In genomic region chr11:118133752-118134169, GRCm38 (mm10) we compare ENCODE assay signal across 9 mouse cellular contexts. TPM values are rescaled to one million over a fixed set of nuclear protein-coding genes. Genes with fewer than 3 reads are reported as not detected.
DNase-seq lines count a peak whose midpoint lies in the region; ATAC-seq and TF ChIP-seq lines count a peak whose summit lies in the region.
"Had no signal": no experiment of that assay in that cellular context is flagged by ENCODE, and none has a peak within 500 bp of the region (broad histone marks: within the 10 kb centered on the region; RNA-seq: fewer than 3 reads in every experiment).

No protein-coding gene starts in this region.

- 28% methylated on average over 4 of the region's 4 CpGs for WGBS in heart, embryonic 16.5 days
- 19% methylated on average over 4 of the region's 4 CpGs for WGBS in neural tube, embryonic 13.5 days

- no peak for DNase-seq in gastrocnemius, adult 2 months
- DNase-seq in gastrocnemius, adult 18-20 months (ENCODE audit: low spot score): no peak
- peak; percentile 24 for DNase-seq in 416B (ENCODE audit: low read depth)
- peak; percentile 63 for DNase-seq in embryo, embryonic 10.5 days (ENCODE audit: low spot score)
- peak; percentile 73 to 83 for DNase-seq in kidney, postnatal 4 days
- DNase-seq in urinary bladder, adult 2 months (ENCODE audit: low spot score): no peak

- H3K27me3 ChIP-seq in heart, embryonic 16.5 days (ENCODE audit: control insufficient read depth, insufficient read depth, low read length): no peaks in the 10 kb centered on the region
- no peaks in the 10 kb centered on the region for H3K27me3 ChIP-seq in neural tube, embryonic 13.5 days

- H3K4me3 ChIP-seq in gastrocnemius, adult 2 months: no peak overlapping the region
- H3K4me3 ChIP-seq in heart, embryonic 16.5 days (ENCODE audit: low read length): no peak overlapping the region
- no peak overlapping the region for H3K4me3 ChIP-seq in neural tube, embryonic 13.5 days

- H3K9me3 ChIP-seq in heart, embryonic 16.5 days (replicated peaks; ENCODE audit: control insufficient read depth, low read length): peaks cover 2% of the 10 kb centered on the region; the same call in 1 of the 2 replicates
- peaks cover 4% of the 10 kb centered on the region; the same call in 1 of the 2 replicates for H3K9me3 ChIP-seq in neural tube, embryonic 13.5 days

- no peak for TF ChIP-seq CTCF in gastrocnemius, adult 2 months (IDR thresholded peaks at IDR 0.05)

- no peaks in the 10 kb centered on the region for H3K36me3 ChIP-seq in heart, embryonic 16.5 days (ENCODE audit: control insufficient read depth, insufficient read depth)
- no peaks in the 10 kb centered on the region for H3K36me3 ChIP-seq in neural tube, embryonic 13.5 days

- peak overlapping the region; percentile 78 for H3K27ac ChIP-seq in gastrocnemius, adult 2 months
- peak overlapping the region; percentile 59; the same call in 1 of the 2 replicates for H3K27ac ChIP-seq in heart, embryonic 16.5 days (ENCODE audit: low read length)
- peak overlapping the region; percentile 84 for H3K27ac ChIP-seq in neural tube, embryonic 13.5 days (replicated peaks)
- H3K27ac ChIP-seq: liver, embryonic 14.5 days had no signal

- no peak overlapping the region for H3K9ac ChIP-seq in heart, embryonic 16.5 days (ENCODE audit: low read length)
- H3K9ac ChIP-seq in neural tube, embryonic 13.5 days: no peak overlapping the region
- H3K9ac ChIP-seq: liver, embryonic 14.5 days had no signal

- ATAC-seq in heart, embryonic 16.5 days (replicated peaks; ENCODE audit: extremely low read depth, insufficient read depth, low FRiP score): peak; percentile 68
- ATAC-seq in neural tube, embryonic 13.5 days (ENCODE audit: low read depth): peak; percentile 85

- intact Hi-C loops in gastrocnemius, adult 2 months (cut with DNase I): no loop called here

- peaks cover 12% of the 10 kb centered on the region for H3K4me1 ChIP-seq in heart, embryonic 16.5 days (ENCODE audit: control insufficient read depth, insufficient read depth, low read length)
- H3K4me1 ChIP-seq in neural tube, embryonic 13.5 days (replicated peaks): peaks cover 29% of the 10 kb centered on the region

- no peak overlapping the region for H3K4me2 ChIP-seq in heart, embryonic 16.5 days (ENCODE audit: low read depth, low read length)
- peak overlapping the region; percentile 22; the same call in 1 of the 2 replicates for H3K4me2 ChIP-seq in neural tube, embryonic 13.5 days

RNA-seq across cellular contexts. Expression of gene Dnah17, which starts 3.3 kb away (rescaled TPM):
- total RNA-seq in gastrocnemius, adult 2 months (2021): under 1 TPM; 0.05 to 0.06 TPM
- total RNA-seq in gastrocnemius, adult 18-20 months (2021): under 1 TPM; 0.09 to 0.11 TPM
- polyA plus RNA-seq in heart, embryonic 16.5 days (2015; fragmentation: Nextera tagmentation; extraction: Ambion mirVana): 0.07 and 0.09 TPM in 2 replicates
- polyA plus RNA-seq in neural tube, embryonic 13.5 days (2015; fragmentation: Nextera tagmentation; extraction: Ambion mirVana): 0.22 and 0.23 TPM in 2 replicates
- 0.01 and 0.06 TPM in 2 replicates for polyA plus RNA-seq in urinary bladder, adult 2 months (2012; rRNA removed)

Comparison
In these comparisons a context has a peak if more than half of its experiments do, and no peak if none do; other contexts are left out.
1. DNase-seq: peak in 416B (single experiment), embryo, embryonic 10.5 days (single experiment) and kidney, postnatal 4 days (2 of 2); none in gastrocnemius, adult 2 months (single experiment), gastrocnemius, adult 18-20 months (single experiment) and urinary bladder, adult 2 months (single experiment).
2. Peak in every context shown above with its lines, with median percentiles within 50 percentile points of each other: H3K27ac ChIP-seq.